Comparison of ENCODE assay signal across 10 mouse cellular contexts in the genomic region with DNA sequence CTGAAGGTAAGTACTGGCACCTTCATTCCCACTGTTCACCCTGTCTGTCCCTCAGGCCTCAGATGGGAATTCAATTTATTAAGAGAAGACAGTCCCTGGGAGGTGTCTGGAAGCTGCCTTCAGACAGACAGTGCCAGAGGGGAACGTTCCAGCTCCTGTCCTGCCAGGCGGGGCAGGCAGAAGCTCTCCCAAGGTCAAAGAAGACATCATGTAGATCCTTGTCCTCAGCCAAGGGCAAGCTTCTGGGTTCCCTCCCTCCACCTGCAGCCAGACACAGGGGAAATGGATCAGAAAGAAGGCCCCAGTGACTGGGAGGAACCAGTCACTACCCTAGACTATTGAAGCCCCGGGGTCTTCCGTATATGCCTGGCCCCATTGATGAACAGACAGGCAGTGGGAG.
DNase-seq lines count a peak whose midpoint lies in the region; ATAC-seq and TF ChIP-seq lines count a peak whose summit lies in the region.
"Had no signal": no experiment of that assay in that cellular context is flagged by ENCODE, and none has a peak within 500 bp of the region (broad histone marks: within the 10 kb centered on the region; RNA-seq: fewer than 3 reads in every experiment).

No protein-coding gene starts in this region.

- H3K9ac ChIP-seq in embryonic facial prominence, embryonic 15.5 days: no peak overlapping the region
- no peak overlapping the region for H3K9ac ChIP-seq in neural tube, embryonic 15.5 days (replicated peaks)
- H3K9ac ChIP-seq: limb, embryonic 15.5 days had no signal

- H3K27ac ChIP-seq in layer of hippocampus, adult 2 months: peak overlapping the region; percentile 85
- 0 out of 2 replicates have a peak overlapping the region, but pooled peaks have one; percentile 7 for H3K27ac ChIP-seq in embryonic facial prominence, embryonic 15.5 days (replicated peaks)
- H3K27ac ChIP-seq in limb, embryonic 10.5 days: peak overlapping the region; percentile 85; the same call in 1 of the 2 replicates
- peak overlapping the region; percentile 98 for H3K27ac ChIP-seq in neural tube, embryonic 15.5 days (replicated peaks)
- H3K27ac ChIP-seq: limb, embryonic 15.5 days had no signal

- no peak overlapping the region for H3K4me2 ChIP-seq in embryonic facial prominence, embryonic 15.5 days (replicated peaks)
- H3K4me2 ChIP-seq in neural tube, embryonic 15.5 days: no peak overlapping the region
- H3K4me2 ChIP-seq: limb, embryonic 15.5 days had no signal

- H3K27me3 ChIP-seq in embryonic facial prominence, embryonic 15.5 days: no peaks in the 10 kb centered on the region
- no peaks in the 10 kb centered on the region for H3K27me3 ChIP-seq in limb, embryonic 10.5 days (ENCODE audit: low read depth, poor library complexity, severe bottlenecking)
- H3K27me3 ChIP-seq in neural tube, embryonic 15.5 days (replicated peaks): no peaks in the 10 kb centered on the region
- H3K27me3 ChIP-seq: CH12.LX; limb, embryonic 15.5 days had no signal

- no peak overlapping the region for H3K4me3 ChIP-seq in layer of hippocampus, adult 2 months
- no peak overlapping the region for H3K4me3 ChIP-seq in embryonic facial prominence, embryonic 15.5 days (replicated peaks)
- H3K4me3 ChIP-seq in limb, embryonic 10.5 days: no peak overlapping the region
- H3K4me3 ChIP-seq in neural tube, embryonic 15.5 days (replicated peaks): no peak overlapping the region
- H3K4me3 ChIP-seq: limb, embryonic 15.5 days had no signal

- H3K36me3 ChIP-seq in embryonic facial prominence, embryonic 15.5 days: no peaks in the 10 kb centered on the region
- H3K36me3 ChIP-seq in limb, embryonic 10.5 days: no peaks in the 10 kb centered on the region
- H3K36me3 ChIP-seq in neural tube, embryonic 15.5 days: no peaks in the 10 kb centered on the region
- H3K36me3 ChIP-seq: limb, embryonic 15.5 days had no signal

- H3K9me3 ChIP-seq in embryonic facial prominence, embryonic 15.5 days (replicated peaks): no peaks in the 10 kb centered on the region
- no peaks in the 10 kb centered on the region for H3K9me3 ChIP-seq in limb, embryonic 10.5 days (replicated peaks)
- H3K9me3 ChIP-seq in neural tube, embryonic 15.5 days (replicated peaks): no peaks in the 10 kb centered on the region
- H3K9me3 ChIP-seq: limb, embryonic 15.5 days had no signal

- H3K4me1 ChIP-seq in embryonic facial prominence, embryonic 15.5 days: peaks cover 69% of the 10 kb centered on the region
- peaks cover 87% of the 10 kb centered on the region for H3K4me1 ChIP-seq in limb, embryonic 10.5 days
- peaks cover 88% of the 10 kb centered on the region for H3K4me1 ChIP-seq in neural tube, embryonic 15.5 days

- no peak for TF ChIP-seq CTCF in layer of hippocampus, adult 2 months (conservative IDR thresholded peaks at IDR 0.05)

- WGBS in embryonic facial prominence, embryonic 15.5 days: 74% methylated on average over 4 of the region's 4 CpGs
- WGBS in limb, embryonic 10.5 days: 85% methylated on average over 4 of the region's 4 CpGs
- 63% methylated on average over 4 of the region's 4 CpGs for WGBS in neural tube, embryonic 15.5 days

- ATAC-seq in embryonic facial prominence, embryonic 15.5 days (ENCODE audit: insufficient number of reproducible peaks, low FRiP score, low TSS enrichment, low read depth): no peak
- ATAC-seq in neural tube, embryonic 15.5 days (ENCODE audit: low FRiP score): no peak

- DNase-seq in layer of hippocampus, adult 2 months (ENCODE audit: low spot score in 2 of 2): no peak
- no peak for DNase-seq in layer of hippocampus, adult 8-10 months (ENCODE audit: low spot score in 2 of 2)
- no peak for DNase-seq in limb, embryonic 10.5 days (ENCODE audit: low spot score)
- DNase-seq in lung, postnatal 4 days: no peak
- no peak for DNase-seq in lung, postnatal 14 days
- no peak for DNase-seq in layer of hippocampus, postnatal 10 days (ENCODE audit: low spot score in 2 of 2)

Comparison
In these comparisons a context has a peak if more than half of its experiments do, and no peak if none do; other contexts are left out.
1. H3K27ac ChIP-seq: peak in every context shown above with its lines; median percentile 98 in neural tube, embryonic 15.5 days; 85 in layer of hippocampus, adult 2 months; 85 in limb, embryonic 10.5 days; 7 in embryonic facial prominence, embryonic 15.5 days.